Mouse (Mus musculus) kidney, postnatal 4 days (tissue): ENCODE results near the gene Prepl.

Experiments used
- DNase-seq, 2 experiments: peaks; one replicate each; pipeline ENCODE4 v3.0.0; 2021; ENCODE audit warnings: mixed read lengths in 2 of 2

Prepl gene

DNA sequence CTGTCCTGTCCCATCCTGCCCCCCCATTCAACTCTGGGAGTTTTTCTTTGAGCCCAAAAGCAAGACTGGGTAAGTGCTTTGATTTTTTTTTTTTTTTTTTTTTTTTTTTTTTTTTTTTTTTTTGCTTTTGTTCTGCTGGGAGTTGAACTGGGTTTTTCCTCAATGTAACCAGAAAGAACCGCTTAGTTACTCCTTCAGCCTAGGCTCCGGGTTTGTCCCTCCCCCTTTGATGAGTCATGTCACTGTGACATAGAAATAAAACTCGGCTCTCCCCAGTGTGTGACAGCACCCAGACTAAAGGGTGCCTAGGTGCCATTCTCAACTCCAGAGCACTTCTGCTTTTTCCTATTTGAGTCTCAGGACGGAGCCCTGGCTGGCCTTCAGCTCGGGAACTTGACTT, 71.2 kb downstream of the Prepl start:
- DNase-seq = no peak

DNA sequence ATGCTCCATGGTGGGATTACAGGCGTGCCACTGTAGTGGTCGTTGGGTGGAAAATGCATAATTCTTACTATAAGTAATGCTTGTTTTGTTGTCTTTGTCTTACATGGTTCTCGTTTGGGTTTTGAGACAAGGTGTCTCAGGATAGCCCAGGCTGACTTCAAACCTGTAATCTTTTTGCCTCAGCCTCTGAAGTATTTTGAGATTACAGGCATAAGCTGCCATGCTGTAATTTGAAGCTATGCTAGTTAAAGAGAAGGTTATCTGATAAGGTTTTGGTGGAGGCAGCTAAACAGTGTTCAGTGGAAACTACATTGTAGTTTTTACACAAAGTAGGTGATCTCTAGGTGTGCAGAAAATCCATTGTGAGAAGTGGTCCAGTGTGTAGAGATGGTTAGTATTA, 71.7 kb downstream of the Prepl start:
- DNase-seq = no peak

DNA sequence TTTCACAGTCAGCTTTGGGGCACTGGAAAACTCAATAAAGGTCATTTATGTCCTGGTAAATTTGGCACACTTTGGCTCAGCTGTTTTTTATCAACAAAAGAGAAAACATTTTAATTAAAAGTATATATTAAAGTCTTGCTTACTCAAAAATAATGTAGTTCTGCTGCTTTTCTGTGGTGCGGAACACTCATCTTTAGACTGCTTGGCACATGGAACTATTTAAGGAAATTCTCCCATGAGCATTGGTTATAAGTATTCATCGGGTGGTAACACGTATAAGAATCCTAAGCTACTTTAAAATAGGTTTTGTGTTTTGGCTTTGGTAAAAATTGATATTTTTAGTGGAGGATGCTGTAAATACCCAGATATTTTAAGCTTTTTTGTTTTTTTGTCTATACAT, 75.4 kb downstream of the Prepl start:
- no peak for DNase-seq

DNA sequence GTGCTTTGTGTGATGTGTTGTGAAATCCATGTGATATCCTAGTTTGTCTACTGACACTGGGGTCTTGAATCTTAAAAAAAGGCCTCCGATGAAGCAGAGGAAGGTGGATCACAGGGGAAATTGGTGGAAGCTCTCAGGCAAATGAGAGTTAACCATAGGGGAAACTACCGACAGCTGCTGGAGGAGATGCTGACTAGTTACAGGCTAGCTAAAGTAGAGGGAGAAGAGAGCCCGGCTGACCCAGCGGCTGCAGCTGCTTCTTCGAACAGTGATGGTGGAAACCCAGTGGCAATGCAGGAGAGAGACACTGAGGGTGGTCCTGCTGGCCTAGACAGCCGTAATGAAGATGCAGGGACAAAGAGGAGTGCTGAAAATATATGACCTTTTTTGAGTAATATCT, 76.6 kb downstream of the Prepl start:
- no peak for DNase-seq
